Mouse (Mus musculus) bone marrow, adult 2 months (tissue): ENCODE measurements around the gene Fgd6.

Experiments used
- CTCF ChIP-seq: fragments of 200-500 bp; IDR thresholded peaks from 2 replicates; pipeline ENCODE4 v1.5.1; 2011; ENCODE audit warnings: low read length, control low read depth; ENCODE audit not compliant: control insufficient read depth, insufficient read depth
- POLR2A ChIP-seq: fragments of 200-500 bp; IDR thresholded peaks from 2 replicates; pipeline ENCODE4 v1.6.1; 2011; ENCODE audit warnings: low read depth, mild to moderate bottlenecking, control low read depth, low read length, borderline replicate concordance; ENCODE audit not compliant: control insufficient read depth

- no peak for TF ChIP-seq CTCF
- TF ChIP-seq POLR2A: no peak
Observed at GRCm38 (mm10) chr10:94138890-94139482, 103.2 kb downstream of the Fgd6 start.
